Mouse (Mus musculus): ENCODE measurements around the gene Nono.

DNA sequence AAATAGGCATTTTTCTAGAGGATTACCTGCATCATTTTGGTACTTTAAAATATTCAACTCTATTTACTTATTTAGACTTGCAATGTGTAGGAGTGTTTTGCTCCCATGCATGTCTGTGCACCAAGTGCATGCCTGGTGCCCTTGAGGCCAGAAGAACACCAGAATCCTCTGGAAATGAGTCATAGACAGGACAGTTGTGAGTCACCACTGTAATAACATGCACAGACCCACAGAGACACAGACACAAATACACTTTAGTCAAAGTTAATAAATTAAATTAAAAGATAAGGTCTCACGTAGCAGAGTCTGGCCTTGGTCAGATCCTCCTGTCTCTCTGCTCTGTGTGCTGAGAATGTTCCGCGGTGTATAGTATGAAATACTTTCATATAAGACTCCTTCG lies 43.1 kb downstream of the Nono start:
- TF ChIP-seq NELFE (IDR thresholded peaks at IDR 0.05; ENCODE audit: low read depth, low read length) = no peak
- no peak for TF ChIP-seq TAL1 (IDR thresholded peaks at IDR 0.05; ENCODE audit: low read length)
- no peak for TF ChIP-seq BHLHE40 (IDR thresholded peaks at IDR 0.05; ENCODE audit: borderline replicate concordance, low read depth, low read length)
- TF ChIP-seq UBTF (IDR thresholded peaks at IDR 0.05; ENCODE audit: borderline replicate concordance, insufficient read depth, low read depth, low read length) = no peak
- no peak for TF ChIP-seq CTCF (IDR thresholded peaks at IDR 0.05 in 2 of 3, conservative IDR thresholded peaks at IDR 0.05 in 1 of 3; ENCODE audit: control insufficient read depth in 1 of 3, insufficient read depth in 1 of 3, low read depth in 2 of 3, low read length in 3 of 3, poor library complexity in 1 of 3, severe bottlenecking in 1 of 3)
- no peak for TF ChIP-seq MAFK (IDR thresholded peaks at IDR 0.05; ENCODE audit: borderline replicate concordance, low read depth, low read length)
- no peak for TF ChIP-seq E2F4 (IDR thresholded peaks at IDR 0.05; ENCODE audit: borderline replicate concordance, low read depth, low read length)
- no peak for TF ChIP-seq MAX (IDR thresholded peaks at IDR 0.05; ENCODE audit: low read length)
- TF ChIP-seq USF1 (IDR thresholded peaks at IDR 0.05; ENCODE audit: low read depth, low read length) = no peak
- no peak for TF ChIP-seq ZKSCAN1 (IDR thresholded peaks at IDR 0.05; ENCODE audit: low read depth, low read length)
- no peak for TF ChIP-seq POLR2A (IDR thresholded peaks at IDR 0.05; ENCODE audit: control insufficient read depth in 1 of 2, insufficient read depth in 1 of 2, low read depth in 1 of 2, low read length in 2 of 2, poor library complexity in 1 of 2)
- TF ChIP-seq CHD2 (IDR thresholded peaks at IDR 0.05; ENCODE audit: low read length) = no peak
- no peak for TF ChIP-seq RCOR1 (IDR thresholded peaks at IDR 0.05; ENCODE audit: low read depth, low read length)
- TF ChIP-seq MEF2A (IDR thresholded peaks at IDR 0.05; ENCODE audit: extremely low read depth, insufficient replicate concordance, low read depth, low read length, poor library complexity, severe bottlenecking) = no peak

Data from MEL (cell line).